Mouse (Mus musculus) testis, adult 2 months (tissue): Measurements from ENCODE around the gene Mllt10.

ENCODE experiments used
- CTCF ChIP-seq: fragments of 200-500 bp; IDR thresholded peaks from 2 replicates; pipeline ENCODE4 v1.5.1; 2012; ENCODE audit warnings: low read depth, mild to moderate bottlenecking, inconsistent platforms, low read length, moderate library complexity; ENCODE audit not compliant: control insufficient read depth, insufficient read depth, insufficient replicate concordance
- POLR2A ChIP-seq: fragments of 200-500 bp; IDR thresholded peaks from 2 replicates; pipeline ENCODE4 v1.6.1; 2012; ENCODE audit warnings: low read depth, mild to moderate bottlenecking, inconsistent platforms, low read length, moderate library complexity; ENCODE audit not compliant: control insufficient read depth

GRCm38 (mm10) chr2:18040347-18041160 is 14.5 kb upstream of the Mllt10 start:
- TF ChIP-seq POLR2A (no peak; the same call in 1 of the 2 replicates), CTCF (no peak)
